Mouse (Mus musculus) lung, postnatal 0 days (tissue): ENCODE data around the gene Frem2.

Source experiments
- CTCF ChIP-seq: IDR thresholded peaks from 2 replicates; pipeline ENCODE4 v1.5.1; 2016; ENCODE audit warnings: antibody characterized with exemption, mild to moderate bottlenecking
- EP300 ChIP-seq: IDR thresholded peaks from 2 replicates; pipeline ENCODE4 v1.6.1; 2016; ENCODE audit warnings: antibody characterized with exemption, mild to moderate bottlenecking, control low read depth

- TF ChIP-seq CTCF (no peak), EP300 (no peak)
Observed at GRCm38 (mm10) chr3:53650003-53650748, 7.0 kb downstream of the Frem2 start.
